Comparison of ENCODE assay signal across 8 mouse cellular contexts in the genomic region with DNA sequence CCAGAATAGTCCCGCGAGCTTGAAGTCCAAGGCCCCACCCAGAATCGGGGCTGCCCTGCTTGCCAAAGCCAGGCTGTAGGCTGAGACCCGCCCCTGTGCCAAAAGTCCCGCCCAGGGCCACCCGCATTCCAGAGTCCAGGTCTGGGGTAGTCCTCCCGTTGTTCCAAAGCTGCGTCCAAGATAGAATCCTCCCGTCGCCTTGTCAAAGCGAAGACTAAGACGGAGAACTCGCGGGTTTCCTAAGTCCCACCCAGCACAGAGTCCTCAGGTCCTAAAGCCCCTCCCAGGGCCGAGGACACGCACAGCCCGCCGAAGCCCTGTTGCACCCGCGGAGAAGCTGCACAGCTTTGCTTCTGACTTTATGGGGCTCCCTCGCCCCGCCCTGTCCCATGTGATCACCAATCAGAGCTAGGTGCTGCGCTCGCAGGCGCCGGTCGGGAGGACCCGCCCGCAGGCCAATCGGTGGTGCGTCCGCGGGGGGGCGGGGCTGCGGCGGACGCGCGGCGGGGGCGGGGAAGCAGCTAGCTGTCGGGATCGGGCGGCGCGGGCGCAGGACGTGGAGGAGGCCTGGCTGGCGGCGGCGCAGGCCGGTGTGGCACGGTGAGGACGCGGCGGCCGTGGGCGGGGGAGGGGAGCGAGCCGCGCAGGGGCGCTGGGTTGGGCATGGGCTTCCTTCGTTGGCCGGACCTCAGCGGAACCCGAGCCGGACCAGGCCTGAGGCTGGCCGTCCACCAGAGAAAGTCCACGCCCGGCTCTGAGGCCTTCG. TPM values are rescaled to one million over a fixed set of nuclear protein-coding genes. Genes with fewer than 3 reads are reported as not detected.
DNase-seq lines count a peak whose midpoint lies in the region; ATAC-seq and TF ChIP-seq lines count a peak whose summit lies in the region.

Gene Farp2, plus strand, starts transcription at position 495 of the 766 bp plus-strand sequence.

- DNase-seq in CD8-positive naive resting alpha-beta T cell, adult 2 months (ENCODE audit: low read depth in 2 of 2, low spot score in 2 of 2), result peak; percentile 87 to 88
- peak; percentile 90 for DNase-seq in c-Kit-positive CD71-negative TER-119-negative erythroid progenitor cells, embryonic 14.5 days (ENCODE audit: low read depth)
- peak; percentile 91 for DNase-seq in forebrain, embryonic 10.5 days (ENCODE audit: extremely low spot score, low spot score)
- peak; percentile 97 to 99 for DNase-seq in kidney, postnatal 25 days
- DNase-seq in liver, embryonic 14.5 days (ENCODE audit: low read depth in 3 of 3, low spot score in 3 of 3), result peak; percentile 89 to 92 (median 91)
- DNase-seq in neural tube, embryonic 11.5 days (ENCODE audit: low spot score), result peak; percentile 96
- DNase-seq in stomach, postnatal 0 days (ENCODE audit: low spot score), result peak; percentile 98

- no peak for TF ChIP-seq EP300 in liver, embryonic 14.5 days (IDR thresholded peaks at IDR 0.05; ENCODE audit: low read depth)
- no peak for TF ChIP-seq EP300 in stomach, postnatal 0 days (optimal IDR thresholded peaks at IDR 0.05)

- H3K9ac ChIP-seq in heart, embryonic 15.5 days, result peak within 1 kb of the TSS; percentile 68
- peak within 1 kb of the TSS; percentile 61 for H3K9ac ChIP-seq in liver, embryonic 14.5 days (replicated peaks)
- peak within 1 kb of the TSS; percentile 77 for H3K9ac ChIP-seq in neural tube, embryonic 11.5 days (ENCODE audit: low read length)
- H3K9ac ChIP-seq in stomach, postnatal 0 days (ENCODE audit: low read length), result peak within 1 kb of the TSS; percentile 80

- H3K27me3 ChIP-seq in forebrain, embryonic 10.5 days (ENCODE audit: poor library complexity, severe bottlenecking), result peaks cover 5% of the 10 kb centered on the region; the same call in 1 of the 2 replicates
- no peaks in the 10 kb centered on the region for H3K27me3 ChIP-seq in heart, embryonic 15.5 days
- no peaks in the 10 kb centered on the region for H3K27me3 ChIP-seq in liver, embryonic 14.5 days (ENCODE audit: control insufficient read depth, insufficient read depth, low read length)
- H3K27me3 ChIP-seq in neural tube, embryonic 11.5 days (ENCODE audit: control insufficient read depth, insufficient read depth, low read length), result no peaks in the 10 kb centered on the region
- H3K27me3 ChIP-seq in stomach, postnatal 0 days (ENCODE audit: control insufficient read depth, insufficient read depth, low read length), result no peaks in the 10 kb centered on the region

- peak; percentile 99 for ATAC-seq in heart, embryonic 15.5 days (replicated peaks; ENCODE audit: insufficient number of reproducible peaks, insufficient read depth, low FRiP score, low read depth)
- peak; percentile 99 for ATAC-seq in liver, embryonic 14.5 days (ENCODE audit: insufficient read depth)
- ATAC-seq in neural tube, embryonic 11.5 days (ENCODE audit: insufficient read depth, low FRiP score, low TSS enrichment), result peak; percentile 99
- peak; percentile 99 for ATAC-seq in stomach, postnatal 0 days (ENCODE audit: low FRiP score, low TSS enrichment)

- H3K4me3 ChIP-seq in forebrain, embryonic 10.5 days, result peak within 1 kb of the TSS; percentile 84
- peak within 1 kb of the TSS; percentile 79 for H3K4me3 ChIP-seq in heart, embryonic 15.5 days
- peak within 1 kb of the TSS; percentile 58 to 63 for H3K4me3 ChIP-seq in liver, embryonic 14.5 days (ENCODE audit: insufficient read depth in 1 of 2, low read depth in 2 of 2, low read length in 2 of 2)
- H3K4me3 ChIP-seq in neural tube, embryonic 11.5 days (ENCODE audit: low read depth, low read length), result peak within 1 kb of the TSS; percentile 66
- peak within 1 kb of the TSS; percentile 70 for H3K4me3 ChIP-seq in stomach, postnatal 0 days (ENCODE audit: low read depth, low read length)

- peaks cover 28% of the 10 kb centered on the region for H3K4me1 ChIP-seq in forebrain, embryonic 10.5 days
- H3K4me1 ChIP-seq in heart, embryonic 15.5 days (replicated peaks), result peaks cover 19% of the 10 kb centered on the region
- peaks cover 4 to 6% of the 10 kb centered on the region in 2 experiments for H3K4me1 ChIP-seq in liver, embryonic 14.5 days (replicated peaks; ENCODE audit: control insufficient read depth in 2 of 2, insufficient read depth in 2 of 2, low read length in 1 of 2)
- peaks cover 5% of the 10 kb centered on the region; the same call in 1 of the 2 replicates for H3K4me1 ChIP-seq in neural tube, embryonic 11.5 days (ENCODE audit: control insufficient read depth, insufficient read depth, low read length)
- H3K4me1 ChIP-seq in stomach, postnatal 0 days (replicated peaks; ENCODE audit: control insufficient read depth, insufficient read depth), result peaks cover 3% of the 10 kb centered on the region; the same call in 1 of the 2 replicates

- H3K27ac ChIP-seq in forebrain, embryonic 10.5 days, result peak within 1 kb of the TSS; percentile 86
- peak within 1 kb of the TSS; percentile 82 for H3K27ac ChIP-seq in heart, embryonic 15.5 days
- H3K27ac ChIP-seq in liver, embryonic 14.5 days, result peak within 1 kb of the TSS; percentile 29; the same call in 1 of the 2 replicates
- H3K27ac ChIP-seq in neural tube, embryonic 11.5 days (ENCODE audit: low read depth, low read length), result 0 out of 2 replicates have a peak within 1 kb of the TSS, but pooled peaks have one; percentile 27
- H3K27ac ChIP-seq in stomach, postnatal 0 days (replicated peaks), result peak within 1 kb of the TSS; percentile 86

- peaks cover 34% of the 10 kb centered on the region for H3K36me3 ChIP-seq in forebrain, embryonic 10.5 days (replicated peaks)
- peaks cover 7% of the 10 kb centered on the region; the same call in 1 of the 2 replicates for H3K36me3 ChIP-seq in heart, embryonic 15.5 days
- peaks cover 9% of the 10 kb centered on the region for H3K36me3 ChIP-seq in liver, embryonic 14.5 days (replicated peaks; ENCODE audit: control insufficient read depth, insufficient read depth, low read depth)
- H3K36me3 ChIP-seq in neural tube, embryonic 11.5 days (ENCODE audit: control insufficient read depth, insufficient read depth, low read length), result no peaks in the 10 kb centered on the region
- H3K36me3 ChIP-seq in stomach, postnatal 0 days (ENCODE audit: control insufficient read depth, insufficient read depth, low read length), result no peaks in the 10 kb centered on the region; the same call in none of the 2 replicates

- TF ChIP-seq CTCF in liver, embryonic 14.5 days (IDR thresholded peaks at IDR 0.05; ENCODE audit: low read depth), result no peak
- TF ChIP-seq CTCF in stomach, postnatal 0 days (IDR thresholded peaks at IDR 0.05; ENCODE audit: low read depth), result peak; percentile 10; the same call in 1 of the 2 replicates

- WGBS in forebrain, embryonic 10.5 days, result under 1% methylated on average over 63 of the region's 71 CpGs
- WGBS in heart, embryonic 15.5 days, result under 1% methylated on average over 66 of the region's 71 CpGs
- WGBS in liver, embryonic 14.5 days (ENCODE audit: insufficient replicate concordance), result 1% methylated on average over 71 of the region's 71 CpGs
- WGBS in neural tube, embryonic 11.5 days, result under 1% methylated on average over 64 of the region's 71 CpGs
- under 1% methylated on average over 60 of the region's 71 CpGs for WGBS in stomach, postnatal 0 days

- H3K4me2 ChIP-seq in heart, embryonic 15.5 days, result peak within 1 kb of the TSS; percentile 91
- peak within 1 kb of the TSS; percentile 89 for H3K4me2 ChIP-seq in liver, embryonic 14.5 days (ENCODE audit: low read depth)
- peak within 1 kb of the TSS; percentile 86 for H3K4me2 ChIP-seq in neural tube, embryonic 11.5 days (ENCODE audit: low read depth)
- H3K4me2 ChIP-seq in stomach, postnatal 0 days (replicated peaks; ENCODE audit: low read depth), result peak within 1 kb of the TSS; percentile 81

- no peaks in the 10 kb centered on the region for H3K9me3 ChIP-seq in forebrain, embryonic 10.5 days
- no peaks in the 10 kb centered on the region for H3K9me3 ChIP-seq in heart, embryonic 15.5 days (replicated peaks)
- no peaks in the 10 kb centered on the region for H3K9me3 ChIP-seq in liver, embryonic 14.5 days (ENCODE audit: control insufficient read depth, low read length)
- no peaks in the 10 kb centered on the region for H3K9me3 ChIP-seq in neural tube, embryonic 11.5 days (ENCODE audit: control insufficient read depth, low read length)
- H3K9me3 ChIP-seq in stomach, postnatal 0 days (ENCODE audit: control insufficient read depth, low read length), result no peaks in the 10 kb centered on the region

RNA-seq across cellular contexts. Expression of gene Farp2, which starts in this region (rescaled TPM):
- polyA plus RNA-seq in forebrain, embryonic 10.5 days (2016; fragmentation: Nextera tagmentation; extraction: Ambion mirVana), result 3.7 and 4.8 TPM in 2 replicates
- polyA plus RNA-seq in heart, embryonic 15.5 days (2015; fragmentation: Nextera tagmentation; extraction: Ambion mirVana), result 4.1 and 4.8 TPM in 2 replicates
- 0.61 TPM in 2 replicates for polyA plus RNA-seq in liver, embryonic 14.5 days (2012; rRNA removed)
- 1.2 and 1.3 TPM in 2 replicates for polyA plus RNA-seq in liver, embryonic 14.5 days (2014; fragmentation: Nextera tagmentation; extraction: Ambion mirVana)
- 6.0 TPM in 2 replicates for polyA plus RNA-seq in neural tube, embryonic 11.5 days (2014; fragmentation: Nextera tagmentation; extraction: Ambion mirVana)
- 2.9 and 3.0 TPM in 2 replicates for polyA plus RNA-seq in stomach, postnatal 0 days (2015; fragmentation: Nextera tagmentation; extraction: Ambion mirVana)

Comparison
In these comparisons a context has a peak if more than half of its experiments do, and no peak if none do; other contexts are left out.
1. Peak in every context shown above with its lines: DNase-seq, ATAC-seq, H3K4me3 ChIP-seq and H3K27ac ChIP-seq.
2. H3K27ac ChIP-seq: peak in every context shown above with its lines; median percentile 86 in forebrain, embryonic 10.5 days; 86 in stomach, postnatal 0 days; 82 in heart, embryonic 15.5 days; 29 in liver, embryonic 14.5 days; 27 in neural tube, embryonic 11.5 days.